Mouse (Mus musculus) MEL (cell line): ENCODE data around the gene Fosl1.
A peak's percentile ranks its signal among the peaks of the same experiment; 100 is the strongest.

ENCODE experiments used
- CHD2 ChIP-seq: IDR thresholded peaks from 2 replicates; pipeline ENCODE4 v1.6.1; 2011; ENCODE audit warnings: low read length, improper control_type of control experiment
- CTCF ChIP-seq, 3 experiments: IDR thresholded peaks in 2 of 3; conservative IDR thresholded peaks in 1 of 3; 2 replicates each; pipeline ENCODE4 v1.5.1; 2011 to 2012; ENCODE audit warnings: low read length in 3 of 3, low read depth in 2 of 3, mild to moderate bottlenecking in 2 of 3, improper control_type of control experiment in 1 of 3, inconsistent platforms in 1 of 3, mixed read lengths in 1 of 3, moderate library complexity in 1 of 3; ENCODE audit not compliant: control insufficient read depth in 1 of 3, insufficient read depth in 1 of 3, poor library complexity in 1 of 3, severe bottlenecking in 1 of 3
- EP300 ChIP-seq, 2 experiments: IDR thresholded peaks; 2 replicates each; pipeline ENCODE4 v1.6.1; 2011; ENCODE audit warnings: improper control_type of control experiment in 2 of 2, low read length in 2 of 2, low read depth in 1 of 2, mild to moderate bottlenecking in 1 of 2
- HCFC1 ChIP-seq: IDR thresholded peaks from 2 replicates; pipeline ENCODE4 v1.6.1; 2012; ENCODE audit warnings: low read depth, mild to moderate bottlenecking, inconsistent platforms, low read length, improper control_type of control experiment, moderate library complexity
- POLR2A ChIP-seq, 2 experiments: IDR thresholded peaks; 2 replicates each; pipeline ENCODE4 v1.6.1; 2011 to 2012; ENCODE audit warnings: low read length in 2 of 2, mild to moderate bottlenecking in 2 of 2, control low read depth in 1 of 2, improper control_type of control experiment in 1 of 2, low read depth in 1 of 2, moderate library complexity in 1 of 2; ENCODE audit not compliant: control insufficient read depth in 1 of 2, insufficient read depth in 1 of 2, poor library complexity in 1 of 2
- ZKSCAN1 ChIP-seq: IDR thresholded peaks from 2 replicates; pipeline ENCODE4 v1.6.1; 2012; ENCODE audit warnings: low read depth, mild to moderate bottlenecking, inconsistent platforms, low read length, improper control_type of control experiment, moderate library complexity

GRCm38 (mm10) chr19:5432992-5433852 lies 14.1 kb upstream of the Fosl1 start:
- TF ChIP-seq CTCF (IDR thresholded peaks at IDR 0.05 in 2 of 3, conservative IDR thresholded peaks at IDR 0.05 in 1 of 3; ENCODE audit: control insufficient read depth in 1 of 3, insufficient read depth in 1 of 3, low read depth in 2 of 3, low read length in 3 of 3, poor library complexity in 1 of 3, severe bottlenecking in 1 of 3) = peak; percentile 30 to 70 (median 49); a peak in 5 of 6 replicates
- TF ChIP-seq CHD2 = peak; percentile 37; the same call in 1 of the 2 replicates
- TF ChIP-seq ZKSCAN1 = no peak
- peak in 1 of 2 experiments; percentile 53; a peak in 1 of 4 replicates for TF ChIP-seq POLR2A (IDR thresholded peaks at IDR 0.05; ENCODE audit: control insufficient read depth in 1 of 2, insufficient read depth in 1 of 2, low read depth in 1 of 2, low read length in 2 of 2, poor library complexity in 1 of 2)
- TF ChIP-seq HCFC1 = peak; percentile 67
- peak in 1 of 2 experiments; percentile 20; a peak in 1 of 4 replicates for TF ChIP-seq EP300 (IDR thresholded peaks at IDR 0.05; ENCODE audit: low read depth in 1 of 2, low read length in 2 of 2)
